Mouse (Mus musculus) neural tube, embryonic 15.5 days (tissue): ENCODE results near the gene Maml3. TPM values are rescaled to one million over a fixed set of nuclear protein-coding genes. Genes with fewer than 3 reads are reported as not detected.

Experiments used
- ATAC-seq: fragments of 200-750 bp; cut with Nextera tagmentation; 2 replicates; pipeline ENCODE4 v1.8.0; 2017; ENCODE audit warnings: mild to moderate bottlenecking, moderate TSS enrichment, moderate library complexity; ENCODE audit not compliant: low FRiP score
- H3K27ac ChIP-seq: fragments of 300-500 bp; sonication (generic); replicated peaks from 2 replicates; pipeline ENCODE4 v1.5.1; 2015; ENCODE audit warnings: mild to moderate bottlenecking, inconsistent platforms
- H3K27me3 ChIP-seq: fragments of 300-500 bp; sonication (generic); replicated peaks from 2 replicates; pipeline ENCODE4 v1.6.1; 2015; ENCODE audit warnings: inconsistent platforms
- H3K36me3 ChIP-seq: fragments of 300-500 bp; sonication (generic); 2 replicates; pipeline ENCODE4 v1.6.1; 2015; ENCODE audit warnings: inconsistent platforms
- H3K4me1 ChIP-seq: fragments of 300-500 bp; sonication (generic); 2 replicates; pipeline ENCODE4 v1.6.1; 2015; ENCODE audit warnings: inconsistent platforms
- H3K4me2 ChIP-seq: fragments of 300-500 bp; sonication (generic); 2 replicates; pipeline ENCODE4 v1.6.1; 2015; ENCODE audit warnings: inconsistent platforms, mild to moderate bottlenecking, moderate library complexity
- H3K4me3 ChIP-seq: fragments of 300-500 bp; sonication (generic); replicated peaks from 2 replicates; pipeline ENCODE4 v1.5.1; 2015; ENCODE audit warnings: mild to moderate bottlenecking, inconsistent platforms
- H3K9ac ChIP-seq: fragments of 300-500 bp; sonication (generic); replicated peaks from 2 replicates; pipeline ENCODE4 v1.6.1; 2015; ENCODE audit warnings: mild to moderate bottlenecking, inconsistent platforms
- H3K9me3 ChIP-seq: fragments of 300-500 bp; sonication (generic); replicated peaks from 2 replicates; pipeline ENCODE4 v1.6.1; 2016; ENCODE audit warnings: inconsistent platforms
- WGBS: fragments of 180-500 bp; shearing (Covaris S2); methylation state at CpG from one replicate; pipeline ENCODE4 v1.1.7; 2015; ENCODE audit warnings: mixed read lengths; 5-methylcytosine and 5-hydroxymethylcytosine counted together
- polyA plus RNA-seq: library from polyadenylated mRNA; unstranded; fragments of >200 nt; fragmentation: Nextera tagmentation; extraction: Ambion mirVana; gene quantifications from 2 replicates; pipeline ENCODE4 v1.2.1, GENCODE M21; 2015

Gene Maml3
- polyA plus RNA-seq, 1 experiment from 2014 or later: 7.6 TPM

- WGBS: 29% methylated on average over 2 of the region's 2 CpGs
- Histone ChIP-seq H3K27me3 (no peaks in the 10 kb centered on the region), H3K4me1 (peaks cover 44% of the 10 kb centered on the region), H3K4me3 (no peak overlapping the region), H3K9ac (0 out of 2 replicates have a peak overlapping the region, but pooled peaks have one; percentile 14), H3K36me3 (no peaks in the 10 kb centered on the region), H3K9me3 (no peaks in the 10 kb centered on the region), H3K27ac (peak overlapping the region; percentile 82), H3K4me2 (no peak overlapping the region)
- ATAC-seq: no peak
Measured at GRCm38 (mm10) chr3:51965436-51965835, 139.4 kb downstream of the Maml3 start.

GRCm38 (mm10) chr3:51965008-51965407 lies 139.9 kb downstream of the Maml3 start:
- Histone ChIP-seq H3K27ac (peak overlapping the region; percentile 82), H3K36me3 (no peaks in the 10 kb centered on the region), H3K4me2 (no peak overlapping the region), H3K9ac (no peak overlapping the region), H3K9me3 (no peaks in the 10 kb centered on the region), H3K27me3 (no peaks in the 10 kb centered on the region), H3K4me1 (peaks cover 44% of the 10 kb centered on the region), H3K4me3 (no peak overlapping the region)
- no peak for ATAC-seq
- 36% methylated on average over 3 of the region's 3 CpGs for WGBS

GRCm38 (mm10) chr3:51963891-51964593 lies 140.8 kb downstream of the Maml3 start:
- Histone ChIP-seq H3K4me3 (no peak overlapping the region), H3K9ac (0 out of 2 replicates have a peak overlapping the region, but pooled peaks have one; percentile 28), H3K4me1 (peaks cover 39% of the 10 kb centered on the region), H3K4me2 (peak overlapping the region; percentile 37), H3K27me3 (no peaks in the 10 kb centered on the region), H3K36me3 (no peaks in the 10 kb centered on the region), H3K9me3 (no peaks in the 10 kb centered on the region), H3K27ac (peak overlapping the region; percentile 82)
- 5% methylated on average over 4 of the region's 4 CpGs for WGBS
- peak; percentile 58 for ATAC-seq

- Histone ChIP-seq H3K4me2 (peak overlapping the region; percentile 17; the same call in 1 of the 2 replicates), H3K9me3 (no peaks in the 10 kb centered on the region), H3K9ac (no peak overlapping the region), H3K4me1 (peaks cover 39% of the 10 kb centered on the region), H3K36me3 (no peaks in the 10 kb centered on the region), H3K4me3 (no peak overlapping the region), H3K27me3 (no peaks in the 10 kb centered on the region), H3K27ac (peak overlapping the region; percentile 82)
- 38% methylated on average over 9 of the region's 9 CpGs for WGBS
- ATAC-seq: peak; percentile 33; the same call in 1 of the 2 replicates
Measured at GRCm38 (mm10) chr3:51963151-51963791, 141.6 kb downstream of the Maml3 start.

GRCm38 (mm10) chr3:51958751-51959150 lies 146.1 kb downstream of the Maml3 start:
- Histone ChIP-seq H3K27ac (no peak overlapping the region), H3K27me3 (no peaks in the 10 kb centered on the region), H3K4me1 (peaks cover 25% of the 10 kb centered on the region), H3K9me3 (no peaks in the 10 kb centered on the region), H3K36me3 (no peaks in the 10 kb centered on the region), H3K4me2 (no peak overlapping the region), H3K4me3 (no peak overlapping the region), H3K9ac (no peak overlapping the region)
- WGBS: 75% methylated on average over 2 of the region's 2 CpGs
- no peak for ATAC-seq

- 62% methylated on average over 4 of the region's 4 CpGs for WGBS
- H3K27ac ChIP-seq: peak overlapping the region; percentile 23; the same call in 1 of the 2 replicates
- H3K36me3 ChIP-seq: no peaks in the 10 kb centered on the region
- no peak for ATAC-seq
- H3K27me3 ChIP-seq: no peaks in the 10 kb centered on the region
- no peak overlapping the region for H3K4me3 ChIP-seq
- H3K4me1 ChIP-seq: peaks cover 28% of the 10 kb centered on the region
- no peak overlapping the region for H3K9ac ChIP-seq
- H3K4me2 ChIP-seq: peak overlapping the region; percentile 32; the same call in 1 of the 2 replicates
- no peaks in the 10 kb centered on the region for H3K9me3 ChIP-seq
Measured at GRCm38 (mm10) chr3:51954441-51954840, 150.4 kb downstream of the Maml3 start.

DNA sequence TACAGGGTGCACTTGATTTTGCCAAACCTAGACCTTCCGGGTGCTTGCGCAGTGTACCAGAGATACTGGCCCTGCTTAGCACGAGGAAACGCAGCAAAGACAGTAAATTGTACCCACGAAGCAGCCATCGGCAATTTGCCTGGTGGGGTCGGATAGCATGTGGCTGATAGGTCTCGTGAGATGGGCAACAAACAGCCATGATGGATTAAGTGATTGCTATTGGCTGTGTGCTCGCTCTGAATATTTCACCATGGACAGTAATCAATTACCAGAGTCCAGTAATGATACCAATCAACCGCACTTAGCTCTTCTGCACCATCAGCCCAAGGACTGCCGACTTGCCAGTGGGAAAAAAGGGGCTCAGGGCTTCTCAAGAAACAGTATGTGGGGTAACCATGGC lies 150.9 kb downstream of the Maml3 start:
- Histone ChIP-seq H3K9ac (no peak overlapping the region), H3K4me2 (peak overlapping the region; percentile 32), H3K4me3 (no peak overlapping the region), H3K9me3 (no peaks in the 10 kb centered on the region), H3K27me3 (no peaks in the 10 kb centered on the region), H3K27ac (0 out of 2 replicates have a peak overlapping the region, but pooled peaks have one; percentile 23), H3K4me1 (peaks cover 28% of the 10 kb centered on the region), H3K36me3 (no peaks in the 10 kb centered on the region)
- peak; percentile 49; the same call in 1 of the 2 replicates for ATAC-seq
- 36% methylated on average over 11 of the region's 11 CpGs for WGBS

GRCm38 (mm10) chr3:51952728-51953623 lies 151.9 kb downstream of the Maml3 start:
- Histone ChIP-seq H3K27me3 (no peaks in the 10 kb centered on the region), H3K36me3 (no peaks in the 10 kb centered on the region), H3K27ac (peak overlapping the region; percentile 65), H3K4me3 (no peak overlapping the region; the same call in 1 of the 2 replicates), H3K9ac (no peak overlapping the region), H3K4me2 (peak overlapping the region; percentile 32), H3K4me1 (peaks cover 28% of the 10 kb centered on the region), H3K9me3 (no peaks in the 10 kb centered on the region)
- 66% methylated on average over 33 of the region's 33 CpGs for WGBS
- 0 out of 2 replicates have a peak, but pooled peaks have one; percentile 29 for ATAC-seq

GRCm38 (mm10) chr3:51952267-51952666 lies 152.6 kb downstream of the Maml3 start:
- 0 out of 2 replicates have a peak, but pooled peaks have one; percentile 7 for ATAC-seq
- no peaks in the 10 kb centered on the region for H3K9me3 ChIP-seq
- H3K36me3 ChIP-seq: no peaks in the 10 kb centered on the region
- no peak overlapping the region for H3K9ac ChIP-seq
- no peak overlapping the region for H3K4me3 ChIP-seq
- peaks cover 31% of the 10 kb centered on the region for H3K4me1 ChIP-seq
- 75% methylated on average over 9 of the region's 9 CpGs for WGBS
- H3K4me2 ChIP-seq: no peak overlapping the region
- H3K27ac ChIP-seq: no peak overlapping the region
- no peaks in the 10 kb centered on the region for H3K27me3 ChIP-seq

DNA sequence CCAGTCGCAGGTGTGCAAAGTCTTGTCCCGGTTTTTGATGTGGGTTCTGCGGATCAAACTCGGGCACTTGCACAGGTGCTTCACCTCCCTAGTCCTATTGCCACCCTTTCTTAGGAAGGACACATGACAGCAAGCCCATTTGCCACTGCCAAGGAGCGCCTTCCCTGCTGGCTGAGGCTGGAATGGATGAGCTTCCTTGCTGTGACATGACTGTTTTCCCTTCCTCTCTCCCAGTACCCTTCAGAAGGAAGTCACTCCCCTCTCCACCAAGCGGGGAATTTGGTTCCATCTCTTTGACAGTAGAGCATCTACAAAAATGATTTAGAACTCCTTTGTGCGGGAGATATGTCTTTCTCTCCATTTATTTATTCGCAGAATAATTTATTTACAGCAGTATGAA lies 155.2 kb downstream of the Maml3 start:
- Histone ChIP-seq H3K9ac (no peak overlapping the region), H3K27me3 (no peaks in the 10 kb centered on the region), H3K4me2 (no peak overlapping the region), H3K36me3 (no peaks in the 10 kb centered on the region), H3K9me3 (no peaks in the 10 kb centered on the region), H3K4me3 (no peak overlapping the region), H3K4me1 (peaks cover 34% of the 10 kb centered on the region), H3K27ac (no peak overlapping the region)
- ATAC-seq: no peak
- WGBS: 85% methylated on average over 8 of the region's 8 CpGs

DNA sequence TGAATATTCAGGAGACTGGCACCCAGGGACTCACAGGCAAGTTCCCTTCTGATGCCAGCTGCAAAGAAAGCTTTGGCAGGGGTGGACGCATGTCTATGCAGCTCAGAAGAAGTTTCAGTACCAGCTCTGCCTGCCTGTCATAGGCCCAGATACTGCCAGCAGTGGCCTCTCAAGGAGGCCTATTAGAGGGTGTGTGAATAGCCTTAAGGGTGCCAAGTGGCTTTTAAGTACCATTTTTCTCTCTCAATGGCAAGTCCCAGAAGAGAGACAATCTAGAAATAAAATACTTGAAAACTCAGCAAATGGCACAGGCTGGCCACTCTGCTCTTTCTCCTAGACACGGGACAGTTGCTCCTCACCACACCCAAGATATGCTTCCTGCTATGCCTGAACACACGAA lies 157.7 kb downstream of the Maml3 start:
- Histone ChIP-seq H3K4me2 (no peak overlapping the region), H3K9ac (no peak overlapping the region), H3K9me3 (no peaks in the 10 kb centered on the region), H3K27me3 (no peaks in the 10 kb centered on the region), H3K4me1 (peaks cover 18% of the 10 kb centered on the region), H3K36me3 (no peaks in the 10 kb centered on the region), H3K4me3 (no peak overlapping the region), H3K27ac (no peak overlapping the region)
- 68% methylated on average over 3 of the region's 3 CpGs for WGBS
- no peak for ATAC-seq
